Mouse (Mus musculus): Measurements from ENCODE around the gene B4galt3. TPM values are rescaled to one million over a fixed set of nuclear protein-coding genes. Genes with fewer than 3 reads are reported as not detected.

The B4galt3 gene
- polyA plus RNA-seq, 1 experiment from 2014 or later, result 27.0 TPM

DNA sequence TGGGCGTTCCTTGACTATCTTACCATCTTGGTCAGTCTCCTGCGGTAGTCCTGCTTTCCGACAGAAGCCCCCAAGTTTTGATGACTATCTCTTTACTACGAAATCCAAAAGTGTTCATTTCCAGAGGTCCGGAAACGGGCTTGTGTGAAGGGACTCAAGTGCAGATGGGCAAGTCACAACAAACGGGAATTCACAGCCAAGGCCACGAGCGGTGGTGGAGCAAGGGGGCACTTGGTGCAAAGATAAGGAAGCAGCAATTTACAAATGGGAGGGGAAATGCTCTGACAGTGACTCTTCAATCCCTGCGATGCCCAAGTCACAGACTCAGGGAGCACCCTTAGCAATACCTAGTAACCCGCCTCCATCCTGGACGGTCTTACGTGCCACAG is 22.7 kb upstream of the B4galt3 start:
- 5% methylated on average over 13 of the region's 13 CpGs for WGBS
- peaks cover 21% of the 10 kb centered on the region for H3K36me3 ChIP-seq (ENCODE audit: control insufficient read depth, insufficient read depth)
- peaks cover 9% of the 10 kb centered on the region; the same call in 1 of the 2 replicates for H3K4me1 ChIP-seq (replicated peaks; ENCODE audit: control insufficient read depth, insufficient read depth, low read length)
- peak overlapping the region; percentile 83 for H3K27ac ChIP-seq (ENCODE audit: low read depth, low read length)
- no peaks in the 10 kb centered on the region for H3K9me3 ChIP-seq (ENCODE audit: control insufficient read depth)
- H3K9ac ChIP-seq (ENCODE audit: low read depth, low read length), result 0 out of 2 replicates have a peak overlapping the region, but pooled peaks have one; percentile 40
- ATAC-seq, result peak; percentile 1; the same call in 1 of the 2 replicates
- no peaks in the 10 kb centered on the region; the same call in 1 of the 2 replicates for H3K27me3 ChIP-seq (replicated peaks; ENCODE audit: control insufficient read depth, insufficient read depth, low read length)
- TF ChIP-seq CTCF (IDR thresholded peaks at IDR 0.05; ENCODE audit: low read depth), result no peak
- H3K4me2 ChIP-seq (replicated peaks; ENCODE audit: low read depth), result peak overlapping the region; percentile 79
- H3K4me3 ChIP-seq (ENCODE audit: low read depth, low read length), result peak overlapping the region; percentile 85

DNA sequence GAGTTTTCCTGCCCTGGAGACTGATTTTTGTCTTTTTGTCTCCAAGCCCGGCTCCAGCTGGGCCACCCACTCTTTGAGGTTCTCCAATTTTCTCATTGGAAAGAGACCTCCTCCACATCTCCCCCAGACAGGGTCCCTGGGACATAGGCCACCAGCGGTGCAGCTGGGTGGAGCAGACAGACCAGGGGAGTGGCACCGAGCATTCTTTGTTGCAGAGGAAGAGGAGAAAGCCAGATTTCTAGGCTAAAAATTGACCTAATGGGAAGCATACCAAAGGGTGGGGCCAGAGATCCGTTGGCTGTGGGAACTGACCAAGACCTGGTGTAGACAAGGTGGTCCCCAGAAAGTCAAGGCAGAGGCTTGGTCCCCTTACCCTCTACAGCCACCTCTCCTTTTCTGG is 22.2 kb upstream of the B4galt3 start:
- H3K4me1 ChIP-seq (replicated peaks; ENCODE audit: control insufficient read depth, insufficient read depth, low read length), result peaks cover 9% of the 10 kb centered on the region; the same call in 1 of the 2 replicates
- H3K27me3 ChIP-seq (replicated peaks; ENCODE audit: control insufficient read depth, insufficient read depth, low read length), result no peaks in the 10 kb centered on the region; the same call in 1 of the 2 replicates
- H3K9me3 ChIP-seq (ENCODE audit: control insufficient read depth), result no peaks in the 10 kb centered on the region
- 16% methylated on average over 4 of the region's 4 CpGs for WGBS
- peaks cover 16% of the 10 kb centered on the region for H3K36me3 ChIP-seq (ENCODE audit: control insufficient read depth, insufficient read depth)
- no peak for TF ChIP-seq CTCF (IDR thresholded peaks at IDR 0.05; ENCODE audit: low read depth)
- H3K4me3 ChIP-seq (ENCODE audit: low read depth, low read length), result peak overlapping the region; percentile 85
- H3K27ac ChIP-seq (ENCODE audit: low read depth, low read length), result peak overlapping the region; percentile 83
- peak overlapping the region; percentile 79 for H3K4me2 ChIP-seq (replicated peaks; ENCODE audit: low read depth)
- 0 out of 2 replicates have a peak overlapping the region, but pooled peaks have one; percentile 40 for H3K9ac ChIP-seq (ENCODE audit: low read depth, low read length)
- ATAC-seq, result no peak

DNA sequence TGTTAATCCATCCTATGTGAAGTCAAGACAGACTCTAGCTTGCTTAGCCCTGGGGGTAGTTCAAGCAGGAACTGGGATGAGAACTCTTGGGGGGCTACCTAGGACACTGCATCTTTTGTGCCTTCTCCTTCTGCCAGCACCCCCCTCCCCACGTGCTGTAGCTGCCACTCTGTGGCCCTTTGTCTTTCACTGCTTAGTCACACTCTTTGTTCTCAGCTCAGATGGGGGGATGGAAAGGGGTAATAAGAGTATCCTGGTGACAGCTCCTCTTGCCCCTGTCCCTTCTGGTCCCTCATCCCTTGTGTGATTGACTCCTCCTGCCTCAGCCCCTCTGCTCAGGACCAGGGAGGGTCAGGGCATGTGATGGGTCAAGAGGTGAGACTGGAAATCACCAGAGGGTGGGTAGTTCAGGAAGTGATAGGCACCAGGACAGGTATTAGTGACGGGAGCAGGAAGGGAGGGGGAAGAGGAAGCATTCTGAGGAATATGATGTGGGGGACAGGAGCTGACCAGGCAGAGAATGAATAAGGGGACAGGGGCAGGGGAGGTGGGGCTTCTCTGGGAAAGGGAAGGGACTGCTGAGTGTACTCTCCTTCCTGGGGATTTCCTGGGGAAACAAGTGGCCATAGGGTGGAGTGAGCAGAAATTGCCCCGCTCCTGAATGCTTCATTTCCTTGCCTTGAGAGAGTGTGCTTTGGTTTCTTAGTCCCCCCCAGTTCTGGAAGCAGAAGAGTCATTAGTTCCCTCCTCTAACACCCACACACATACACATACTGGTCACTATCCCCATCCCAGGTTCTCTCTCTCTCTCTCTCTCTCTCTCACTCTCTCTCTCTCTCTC is 21.5 kb upstream of the B4galt3 start:
- Histone ChIP-seq H3K4me1 (replicated peaks; ENCODE audit: control insufficient read depth, insufficient read depth, low read length) (peaks cover 9% of the 10 kb centered on the region; the same call in 1 of the 2 replicates), H3K36me3 (ENCODE audit: control insufficient read depth, insufficient read depth) (peaks cover 11% of the 10 kb centered on the region), H3K4me2 (replicated peaks; ENCODE audit: low read depth) (no peak overlapping the region), H3K27me3 (replicated peaks; ENCODE audit: control insufficient read depth, insufficient read depth, low read length) (no peaks in the 10 kb centered on the region; the same call in 1 of the 2 replicates), H3K4me3 (ENCODE audit: low read depth, low read length) (no peak overlapping the region), H3K9ac (ENCODE audit: low read depth, low read length) (no peak overlapping the region), H3K27ac (ENCODE audit: low read depth, low read length) (peak overlapping the region; percentile 83), H3K9me3 (ENCODE audit: control insufficient read depth) (no peaks in the 10 kb centered on the region)
- WGBS, result 66% methylated on average over 3 of the region's 3 CpGs
- no peak for ATAC-seq
- no peak for TF ChIP-seq CTCF (IDR thresholded peaks at IDR 0.05; ENCODE audit: low read depth)

DNA sequence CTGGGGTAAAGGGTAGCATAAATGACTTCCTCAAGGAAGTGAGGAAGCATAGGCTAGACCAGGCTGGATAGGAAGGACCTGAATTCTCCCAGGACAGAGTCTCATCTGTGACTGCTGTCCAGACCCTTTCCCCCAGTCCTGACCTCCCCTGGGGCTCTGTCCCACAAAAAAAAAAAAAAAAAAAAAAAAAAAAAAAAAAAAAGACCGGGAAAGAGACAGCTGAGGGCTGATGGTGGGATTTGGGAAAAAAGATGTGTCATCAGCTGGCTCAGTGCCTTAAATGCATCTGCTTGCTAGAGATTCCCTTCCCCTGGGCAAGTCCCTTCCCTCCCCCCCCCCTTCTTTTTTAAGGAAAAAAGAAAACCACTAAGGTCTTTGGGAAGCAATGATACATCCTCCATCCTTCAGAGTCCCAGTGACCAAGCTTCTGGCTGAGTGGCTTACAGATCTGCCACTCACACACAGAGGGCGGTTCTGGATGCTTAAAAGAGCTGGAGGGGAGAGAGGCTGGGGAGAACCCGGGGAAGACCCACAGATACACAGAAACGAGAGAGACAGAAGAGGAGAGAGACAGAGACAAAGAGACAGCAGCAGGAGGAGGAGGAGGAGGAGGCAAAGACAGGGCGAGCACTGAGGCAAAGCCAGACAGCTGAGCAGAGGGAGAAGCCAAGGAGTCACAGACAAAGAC is 20.1 kb upstream of the B4galt3 start, which contains the start of gene Adamts4:
Gene Adamts4 (plus strand): TSS at position 509 of the 688 bp plus-strand sequence.
- Histone ChIP-seq H3K4me1 (replicated peaks; ENCODE audit: control insufficient read depth, insufficient read depth, low read length) (peaks cover 9% of the 10 kb centered on the region; the same call in 1 of the 2 replicates), H3K27me3 (replicated peaks; ENCODE audit: control insufficient read depth, insufficient read depth, low read length) (no peaks in the 10 kb centered on the region; the same call in 1 of the 2 replicates), H3K9ac (ENCODE audit: low read depth, low read length) (0 out of 2 replicates have a peak within 1 kb of the TSS, but pooled peaks have one; percentile 26), H3K4me2 (replicated peaks; ENCODE audit: low read depth) (peak within 1 kb of the TSS; percentile 58), H3K36me3 (ENCODE audit: control insufficient read depth, insufficient read depth) (peaks cover 2% of the 10 kb centered on the region; the same call in 1 of the 2 replicates), H3K27ac (ENCODE audit: low read depth, low read length) (peak within 1 kb of the TSS; percentile 21), H3K4me3 (ENCODE audit: low read depth, low read length) (peak within 1 kb of the TSS; percentile 35), H3K9me3 (ENCODE audit: control insufficient read depth) (no peaks in the 10 kb centered on the region)
- 36% methylated on average over 5 of the region's 5 CpGs for WGBS
- ATAC-seq, result no peak
- no peak for TF ChIP-seq CTCF (IDR thresholded peaks at IDR 0.05; ENCODE audit: low read depth)

DNA sequence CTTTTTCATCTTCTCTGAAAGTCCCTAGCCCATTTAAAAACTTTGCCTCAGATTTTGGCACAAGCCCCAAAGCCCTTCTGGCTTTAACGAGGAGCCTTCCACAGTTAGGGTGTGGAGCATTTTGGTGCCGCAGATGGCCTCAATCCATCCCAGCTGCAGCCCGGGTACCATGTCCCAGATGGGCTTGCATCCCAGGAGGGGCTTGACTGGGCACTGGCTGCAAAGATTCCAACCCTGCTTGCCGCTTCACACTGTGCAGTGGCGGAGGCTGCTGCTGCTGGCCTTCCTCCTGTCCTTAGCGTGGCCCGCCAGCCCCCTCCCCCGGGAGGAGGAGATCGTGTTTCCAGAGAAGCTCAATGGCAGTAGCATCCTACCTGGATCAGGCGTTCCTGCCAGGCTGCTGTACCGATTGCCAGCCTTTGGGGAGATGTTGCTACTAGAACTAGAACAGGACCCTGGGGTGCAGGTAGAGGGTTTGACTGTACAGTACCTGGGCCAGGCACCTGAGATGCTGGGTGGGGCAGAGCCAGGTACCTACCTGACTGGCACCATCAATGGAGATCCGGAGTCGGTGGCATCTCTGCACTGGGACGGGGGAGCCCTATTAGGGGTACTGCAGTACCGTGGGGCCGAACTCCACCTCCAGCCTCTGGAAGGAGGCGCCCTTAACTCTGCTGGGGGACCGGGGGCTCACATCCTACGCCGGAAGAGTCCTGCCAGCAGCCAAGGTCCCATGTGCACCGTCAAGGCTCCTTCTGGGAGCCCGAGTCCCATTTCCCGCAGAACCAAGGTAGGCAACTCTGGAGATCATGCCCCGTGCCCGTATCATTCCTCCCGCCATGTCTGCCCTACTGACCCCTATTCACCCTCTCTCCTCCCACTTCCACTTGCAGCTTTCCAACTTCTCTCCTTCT is 19.2 kb upstream of the B4galt3 start, which contains the start of gene Ndufs2:
Gene Ndufs2 (minus strand): TSS at position 709 of the 914 bp plus-strand sequence.
- ATAC-seq, result no peak
- Histone ChIP-seq H3K4me1 (replicated peaks; ENCODE audit: control insufficient read depth, insufficient read depth, low read length) (peaks cover 4% of the 10 kb centered on the region; the same call in 1 of the 2 replicates), H3K27ac (ENCODE audit: low read depth, low read length) (peak within 1 kb of the TSS; percentile 24; the same call in 1 of the 2 replicates), H3K36me3 (ENCODE audit: control insufficient read depth, insufficient read depth) (no peaks in the 10 kb centered on the region), H3K4me2 (replicated peaks; ENCODE audit: low read depth) (peak within 1 kb of the TSS; percentile 58), H3K9ac (ENCODE audit: low read depth, low read length) (0 out of 2 replicates have a peak within 1 kb of the TSS, but pooled peaks have one; percentile 26), H3K27me3 (replicated peaks; ENCODE audit: control insufficient read depth, insufficient read depth, low read length) (no peaks in the 10 kb centered on the region; the same call in 1 of the 2 replicates), H3K9me3 (ENCODE audit: control insufficient read depth) (no peaks in the 10 kb centered on the region), H3K4me3 (ENCODE audit: low read depth, low read length) (peak within 1 kb of the TSS; percentile 35)
- TF ChIP-seq CTCF (IDR thresholded peaks at IDR 0.05; ENCODE audit: low read depth), result no peak
- WGBS, result 33% methylated on average over 26 of the region's 26 CpGs
